Mouse (Mus musculus): ENCODE data around the gene Gtpbp8.
A peak's percentile ranks its signal among the peaks of the same experiment; 100 is the strongest.

Gene Gtpbp8

GRCm38 (mm10) chr16:44745866-44746562, at the start of gene Gtpbp8:
TSS of gene Gtpbp8 (minus strand) at chr16:44746363.
- peak; percentile 84 for DNase-seq

- DNase-seq, result no peak
Measured at GRCm38 (mm10) chr16:44794416-44794815, 48.3 kb upstream of the Gtpbp8 start.

DNA sequence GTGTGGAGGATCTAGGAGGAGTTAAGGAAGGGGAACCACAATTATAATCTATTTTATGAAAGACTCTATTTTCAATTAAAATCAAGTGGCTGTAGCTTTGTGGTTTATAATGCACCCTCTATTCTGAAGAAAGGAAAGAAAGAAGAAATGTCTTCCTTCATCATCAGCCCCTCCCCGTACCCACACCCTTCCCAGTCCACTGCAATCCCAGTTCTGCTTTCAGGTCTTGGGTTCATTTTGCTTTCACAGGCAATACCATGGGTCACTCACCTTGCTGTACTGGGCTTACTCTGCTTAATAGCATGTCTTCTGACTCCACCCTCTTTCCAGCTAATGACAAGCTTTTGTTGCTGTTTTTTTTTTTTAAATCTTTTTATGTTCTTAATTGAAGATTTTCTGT, 40.8 kb upstream of the Gtpbp8 start:
- DNase-seq, result no peak

DNA sequence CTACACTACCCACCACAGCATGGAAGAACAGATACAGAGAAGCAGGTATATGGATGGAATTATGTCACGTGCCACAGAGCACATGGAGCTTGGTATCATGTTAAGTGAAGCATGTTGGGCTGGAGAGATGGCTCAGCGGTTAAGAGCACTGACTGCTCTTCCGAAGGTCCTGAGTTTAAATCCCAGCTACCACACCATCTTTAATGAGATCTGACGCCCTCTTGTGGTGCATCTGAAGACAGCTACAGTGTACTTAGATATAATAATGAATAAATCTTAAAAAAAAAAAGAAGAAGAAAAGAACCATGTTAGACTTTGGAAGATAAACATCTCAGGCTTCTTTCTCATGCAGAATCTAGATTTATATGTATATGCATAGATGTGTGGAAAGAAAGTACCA, 34.6 kb upstream of the Gtpbp8 start:
- no peak for DNase-seq

GRCm38 (mm10) chr16:44779494-44779893, 33.3 kb upstream of the Gtpbp8 start:
- DNase-seq, result no peak

- DNase-seq, result peak; percentile 60
Measured at GRCm38 (mm10) chr16:44778538-44779147, 32.5 kb upstream of the Gtpbp8 start.

DNA sequence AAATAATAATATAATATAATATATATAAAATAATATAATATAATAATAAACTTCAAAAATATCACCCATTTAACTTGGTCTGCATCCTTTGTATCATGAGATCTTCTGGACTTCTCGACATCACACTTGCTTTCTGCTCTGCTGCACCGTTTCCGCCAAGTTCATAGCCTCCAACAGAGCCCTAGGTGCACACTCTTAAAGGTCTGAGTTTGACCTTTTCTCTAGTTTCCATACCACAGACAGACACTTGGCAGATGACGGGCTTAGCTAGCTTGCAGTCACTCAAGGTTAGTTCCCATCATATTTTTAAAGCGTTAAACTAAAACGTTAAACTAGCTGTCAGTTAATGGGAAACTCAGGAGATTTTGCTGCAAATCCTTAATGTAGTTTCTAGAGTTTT, 28.0 kb upstream of the Gtpbp8 start:
- DNase-seq, result no peak

- DNase-seq, result no peak
Measured at GRCm38 (mm10) chr16:44773673-44774072, 27.5 kb upstream of the Gtpbp8 start.

- no peak for DNase-seq
Measured at GRCm38 (mm10) chr16:44772577-44772976, 26.4 kb upstream of the Gtpbp8 start.

- no peak for DNase-seq
Measured at GRCm38 (mm10) chr16:44767967-44768366, 21.8 kb upstream of the Gtpbp8 start.

DNA sequence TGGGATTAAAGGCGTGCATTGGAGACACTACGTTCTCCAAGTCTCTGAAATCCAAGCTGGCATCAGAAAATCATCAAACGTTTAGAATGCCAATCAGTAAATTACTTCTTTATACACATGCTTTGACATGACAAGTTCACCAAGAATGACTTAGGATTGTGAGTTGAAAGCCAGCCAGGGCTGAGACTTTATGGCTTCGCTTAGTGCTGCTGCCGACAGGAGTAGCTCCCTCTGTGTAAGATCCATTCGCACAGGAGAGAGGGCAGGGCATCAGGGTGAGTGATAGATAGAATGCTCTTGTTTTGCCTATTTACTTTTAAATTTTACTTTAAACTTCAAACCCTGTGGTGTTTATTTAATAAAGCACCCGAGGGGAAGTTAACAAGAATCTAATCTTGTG, 21.3 kb upstream of the Gtpbp8 start:
- no peak for DNase-seq

GRCm38 (mm10) chr16:44766320-44766892, 20.2 kb upstream of the Gtpbp8 start:
- no peak for DNase-seq

GRCm38 (mm10) chr16:44765555-44766319, 19.6 kb upstream of the Gtpbp8 start, which contains the start of gene Cd200r1:
TSS of gene Cd200r1 (plus strand) at chr16:44765736.
- DNase-seq, result peak; percentile 37

GRCm38 (mm10) chr16:44761811-44762210, 15.6 kb upstream of the Gtpbp8 start:
- no peak for DNase-seq

DNA sequence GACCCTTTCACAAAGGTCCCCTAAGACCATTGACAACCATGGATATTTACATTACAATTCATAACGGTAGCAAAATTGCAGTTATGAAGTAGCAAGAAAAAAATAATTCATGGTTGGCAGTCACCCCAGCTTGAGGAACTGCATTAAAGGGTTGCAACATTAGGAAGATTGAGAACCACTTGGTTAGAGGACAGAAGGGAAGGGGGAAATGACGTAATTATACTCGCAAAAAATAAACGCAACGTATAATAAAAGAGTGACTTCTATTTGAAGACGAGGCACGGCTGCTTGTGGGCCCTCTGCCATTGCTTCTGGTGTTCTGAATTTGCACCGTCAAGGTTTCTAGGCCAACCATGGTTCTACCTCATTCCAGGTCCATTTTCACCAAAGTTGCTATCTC, 11.5 kb upstream of the Gtpbp8 start:
- DNase-seq, result no peak

DNA sequence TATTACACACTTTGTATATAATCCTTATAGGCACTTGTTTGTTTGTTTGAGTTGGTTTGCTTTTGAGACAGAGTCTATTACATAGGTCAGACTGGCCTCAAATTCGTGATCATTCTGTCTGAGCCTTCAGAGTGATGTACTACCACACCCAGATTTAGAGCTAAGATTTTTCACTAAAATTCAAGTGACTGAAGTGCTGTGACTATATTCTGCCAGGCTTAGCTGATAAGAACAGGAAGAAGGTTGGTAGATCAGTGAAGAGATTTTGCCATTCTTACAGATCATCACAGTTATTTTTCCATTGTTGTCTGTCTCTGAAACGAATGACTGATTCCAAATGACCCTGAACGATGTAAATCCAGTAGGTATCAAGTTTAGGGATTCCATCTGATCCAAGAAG, 1.8 kb upstream of the Gtpbp8 start:
- DNase-seq, result no peak

DNA sequence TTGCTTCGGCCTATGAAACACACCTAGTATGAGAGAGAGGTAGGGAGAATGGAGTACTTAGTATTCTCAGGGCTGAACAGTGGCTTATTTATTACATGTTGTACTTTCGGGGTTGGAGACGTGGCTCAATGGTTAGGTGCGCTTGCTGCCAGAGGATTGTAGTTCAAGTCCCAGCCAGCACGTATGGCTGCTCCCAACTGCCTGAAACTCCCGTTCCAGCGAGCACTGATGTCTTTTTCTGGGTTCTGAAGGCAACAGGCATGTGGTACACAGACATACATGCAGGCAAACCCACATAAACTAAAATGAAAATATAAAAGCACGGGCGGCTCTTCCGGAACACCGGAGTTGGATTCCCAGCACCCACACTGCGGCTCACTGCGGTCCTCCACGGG, 695 bp downstream of the Gtpbp8 start:
- no peak for DNase-seq

GRCm38 (mm10) chr16:44742753-44743152, 3.4 kb downstream of the Gtpbp8 start:
- DNase-seq, result no peak

DNA sequence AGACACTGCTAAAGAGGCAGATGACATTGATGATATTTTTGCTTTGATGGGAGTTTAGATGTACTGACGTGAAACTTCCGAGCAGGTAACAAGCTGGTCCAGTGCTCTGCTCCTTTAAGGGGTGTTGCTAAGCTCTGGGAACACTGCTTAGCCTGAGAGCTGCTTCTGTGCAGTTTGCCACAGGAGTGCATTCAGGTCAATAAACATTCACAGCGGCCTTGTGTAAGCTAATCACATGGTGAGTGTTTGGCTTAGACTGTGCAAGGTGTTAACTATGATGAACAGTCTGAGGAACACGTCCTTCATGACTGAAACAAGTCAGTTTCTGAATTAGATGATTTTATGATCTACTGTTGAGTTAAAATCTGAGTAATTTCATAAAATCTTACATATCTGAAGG, 10.0 kb downstream of the Gtpbp8 start:
- no peak for DNase-seq

DNA sequence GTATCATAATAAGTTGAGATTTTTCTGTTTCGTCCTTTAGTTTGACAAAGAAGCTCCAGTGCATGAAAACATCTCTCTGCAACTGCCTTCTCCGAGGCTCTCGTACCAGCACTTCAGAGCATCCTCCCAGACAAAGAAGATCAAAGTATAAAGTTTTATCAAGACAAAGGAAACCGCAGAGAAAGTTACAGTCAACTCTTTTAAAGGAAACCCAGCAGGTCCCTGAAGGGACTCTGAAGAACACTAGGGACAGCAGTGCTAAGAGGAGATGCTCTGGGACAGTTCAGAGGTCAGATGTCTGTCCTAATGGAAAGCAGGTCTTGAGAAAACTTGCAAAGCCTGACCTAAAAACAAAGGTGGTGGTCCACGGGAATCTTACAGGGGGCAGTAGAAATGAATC, 10.5 kb downstream of the Gtpbp8 start:
- no peak for DNase-seq

DNA sequence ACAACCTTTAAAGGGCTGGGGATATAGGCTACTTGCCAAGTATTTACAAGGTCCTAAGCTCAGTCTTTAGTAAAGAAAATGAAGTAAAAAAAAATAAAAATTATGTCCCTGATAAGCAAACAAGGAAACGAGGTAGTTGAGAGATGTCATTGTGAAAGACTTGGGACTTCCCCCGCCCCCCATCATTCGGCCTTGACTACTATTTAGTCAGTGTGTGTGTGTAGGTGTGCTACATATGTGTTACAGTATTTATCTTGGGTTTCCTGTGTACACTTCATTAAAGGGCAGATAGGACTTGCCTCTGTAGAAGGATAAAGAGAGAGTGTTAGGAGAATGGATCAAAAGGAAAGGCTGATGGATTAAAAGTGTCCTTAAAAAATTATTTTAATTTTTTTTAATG, 12.1 kb downstream of the Gtpbp8 start:
- no peak for DNase-seq

DNA sequence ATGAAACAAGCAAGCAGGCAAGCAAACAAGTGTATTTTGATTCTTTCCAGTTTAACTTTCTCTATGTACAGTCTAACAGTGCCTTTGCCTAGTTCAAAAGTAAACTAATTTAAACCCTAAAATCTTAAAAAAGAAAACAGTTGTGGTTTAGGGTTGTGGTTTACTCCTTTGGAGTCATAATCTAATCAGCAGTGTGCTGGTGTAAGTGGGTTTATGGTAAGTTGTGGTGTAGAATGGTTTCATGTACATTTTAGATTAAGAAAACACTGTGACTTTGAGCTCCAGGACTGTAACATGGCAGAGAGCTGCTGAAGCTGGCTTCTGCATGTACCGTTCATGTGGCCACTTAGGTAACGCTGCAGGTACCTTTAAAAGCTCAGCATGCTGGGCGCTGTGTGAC, 18.6 kb downstream of the Gtpbp8 start:
- no peak for DNase-seq
